Mouse (Mus musculus): ENCODE data around the gene Gm20903. TPM values are rescaled to one million over a fixed set of nuclear protein-coding genes. Genes with fewer than 3 reads are reported as not detected.
"Not testable (repeated sequence)": the region's sequence is repeated elsewhere in the genome, so short reads cannot be mapped to it uniquely, and the experiment has no call there.

Gm20903 gene
- not detected in 2 replicates for total RNA-seq (2015; ENCODE audit: low replicate concordance)
- total RNA-seq (2017; ENCODE audit: low replicate concordance), result not detected in 2 replicates

DNA sequence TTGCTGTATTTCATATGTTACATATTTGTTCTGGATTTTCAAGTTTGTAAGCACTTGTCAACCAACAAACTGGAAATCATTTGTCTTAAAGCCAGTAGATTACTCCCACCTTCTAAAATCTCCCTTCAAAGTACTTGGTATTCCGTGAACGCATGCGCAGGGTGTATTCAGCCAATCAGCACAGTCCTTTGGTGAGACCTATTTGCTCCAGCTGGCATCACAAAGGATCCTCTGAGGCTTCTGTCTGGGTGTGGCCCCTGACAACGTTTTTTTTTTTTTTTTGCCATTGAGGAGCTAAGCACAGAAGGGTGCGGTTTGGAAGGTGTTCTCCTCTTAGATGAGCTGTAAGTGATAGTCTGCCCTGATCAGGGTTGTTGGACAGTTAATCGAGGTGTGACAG is at the start of gene Gm20903:
Gene Gm20903, plus strand, starts transcription at position 301 of the 400 bp plus-strand sequence.
- ATAC-seq (replicated peaks; ENCODE audit: low FRiP score, poor library complexity, severe bottlenecking), result not testable (repeated sequence)

Data from erythroblast, adult 5-6 weeks (primary cell).